Mouse (Mus musculus) ZHBTc4 (cell line): Measurements from ENCODE around the gene Cybrd1.

Source experiments
- DNase-seq: peaks from one replicate; pipeline ENCODE4 v3.0.0-alpha.2; 2011; ENCODE audit warnings: low read depth, low spot score

Cybrd1 gene

DNA sequence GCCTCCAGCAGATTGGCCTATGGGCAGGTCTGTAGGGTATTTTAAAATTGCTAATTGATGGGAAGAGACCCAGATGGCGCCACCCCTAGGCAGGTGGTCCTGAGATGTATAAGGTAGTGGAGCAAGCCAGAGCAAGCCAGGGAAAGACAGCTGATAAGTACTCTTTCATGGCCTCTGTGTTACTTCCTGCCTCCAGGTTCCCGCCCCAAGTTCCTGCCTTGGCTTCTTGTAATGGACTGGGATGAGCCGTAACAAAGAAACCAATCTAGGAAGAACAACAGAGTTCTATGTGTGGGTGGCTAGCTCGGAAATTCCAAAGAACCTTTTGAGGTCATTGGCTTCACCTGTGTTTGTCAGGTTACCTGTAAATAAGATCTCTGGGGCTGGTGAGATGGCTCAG is 49.5 kb downstream of the Cybrd1 start:
- peak; percentile 84 for DNase-seq

DNA sequence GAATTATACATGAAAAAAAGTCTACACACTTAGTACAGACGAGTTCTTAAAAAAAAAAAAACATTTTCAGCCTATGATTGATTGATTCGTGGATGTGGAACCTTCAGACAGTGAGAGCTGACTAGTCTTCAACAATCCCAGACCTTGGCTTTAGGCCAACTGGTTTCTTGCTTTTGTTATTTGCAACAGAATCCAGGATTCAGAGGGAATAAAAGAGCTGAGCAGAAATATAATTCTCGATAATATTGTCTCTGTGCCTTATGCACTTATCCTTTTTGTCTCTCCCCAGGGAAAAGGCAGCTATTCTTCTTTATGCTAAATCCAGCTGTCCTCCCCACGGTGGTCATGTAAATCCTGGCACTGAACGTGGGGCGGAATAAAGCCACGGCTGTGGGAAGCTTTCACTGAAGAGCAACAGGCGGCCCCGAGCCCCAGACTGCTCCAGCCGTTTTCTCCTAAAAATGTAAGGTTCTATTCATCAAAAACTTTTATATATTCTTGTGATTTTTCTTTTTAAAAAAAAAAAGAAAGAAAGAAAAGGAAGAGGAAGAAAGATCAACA is 50.8 kb downstream of the Cybrd1 start:
- DNase-seq = no peak

DNA sequence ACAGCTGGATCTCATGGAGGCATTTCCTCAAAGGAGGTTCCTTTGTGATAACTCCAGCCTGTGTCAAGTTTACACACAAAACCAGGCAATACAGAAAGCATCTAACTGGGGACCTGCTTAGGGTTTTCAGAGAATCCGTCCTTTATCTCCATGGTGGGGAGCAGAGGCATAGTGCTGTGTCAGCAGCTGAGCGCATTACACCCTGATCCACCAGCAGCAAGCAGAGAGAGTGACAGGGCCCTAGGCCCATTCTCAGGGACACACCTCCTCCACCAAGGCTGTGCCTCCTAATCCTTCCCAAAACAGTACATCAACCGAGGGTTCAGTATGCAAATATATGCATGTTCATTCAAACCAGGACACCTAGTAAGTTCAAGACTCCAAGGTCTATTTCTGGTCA is 55.3 kb downstream of the Cybrd1 start:
- peak; percentile 29 for DNase-seq

DNA sequence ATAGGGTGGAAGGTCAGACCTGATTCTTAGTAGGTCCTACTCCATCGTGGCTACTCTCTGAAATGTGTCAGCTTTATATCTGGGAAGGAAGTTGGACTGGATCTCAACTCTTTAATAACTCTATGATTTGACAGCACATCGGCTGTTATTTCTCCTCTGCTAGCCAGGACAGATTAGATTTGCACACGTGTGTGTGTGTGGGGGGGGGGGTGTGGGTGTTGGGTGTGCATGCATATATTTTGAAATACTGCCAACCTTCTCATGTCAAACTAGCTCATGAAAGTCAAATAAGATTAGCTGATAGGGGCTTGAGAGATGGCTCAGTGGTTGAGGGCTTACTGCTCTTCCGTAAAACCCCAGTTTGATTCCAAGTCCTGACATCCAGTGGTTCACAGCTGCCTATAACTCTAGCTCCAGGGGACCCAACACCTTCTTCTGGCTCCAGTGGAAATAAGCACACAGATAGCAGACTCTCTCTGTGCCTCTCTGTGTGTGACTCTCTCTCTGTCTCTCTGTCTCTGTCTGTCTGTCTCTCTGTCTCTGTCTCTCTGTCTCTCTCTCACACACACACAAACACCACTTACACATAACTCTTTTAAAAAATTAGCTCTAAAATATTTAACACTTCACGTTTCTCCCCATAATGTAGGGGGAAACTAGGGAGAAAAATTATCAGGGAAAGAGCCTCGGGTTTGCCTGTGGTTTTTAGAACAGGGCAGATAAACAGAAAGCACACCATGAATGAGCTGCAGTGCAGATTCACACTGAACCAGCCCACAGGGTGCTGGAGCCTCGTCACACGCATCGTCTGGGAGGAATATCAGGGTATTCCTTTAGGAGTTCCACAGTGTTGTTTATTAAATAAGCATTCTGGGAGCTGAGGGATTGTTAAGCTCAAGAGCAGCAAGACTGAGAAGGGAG is 58.9 kb downstream of the Cybrd1 start:
- no peak for DNase-seq

DNA sequence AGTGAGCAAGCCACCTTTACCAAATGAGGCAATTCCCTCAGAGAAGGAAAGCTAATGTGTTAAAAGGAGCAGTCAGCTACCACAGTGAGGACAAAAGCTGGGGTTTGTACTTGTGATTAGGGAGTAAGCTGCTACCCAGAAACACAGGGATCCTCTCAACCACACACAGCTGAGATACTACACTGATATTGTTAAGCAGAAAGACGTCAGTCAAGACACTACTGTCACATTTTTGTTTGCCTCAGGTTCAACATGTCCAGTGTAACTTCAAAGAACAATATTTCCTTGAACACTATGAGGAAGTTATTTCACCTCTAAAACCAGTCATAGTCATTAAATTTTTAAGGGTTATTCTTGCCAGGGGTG is 59.5 kb downstream of the Cybrd1 start:
- no peak for DNase-seq

DNA sequence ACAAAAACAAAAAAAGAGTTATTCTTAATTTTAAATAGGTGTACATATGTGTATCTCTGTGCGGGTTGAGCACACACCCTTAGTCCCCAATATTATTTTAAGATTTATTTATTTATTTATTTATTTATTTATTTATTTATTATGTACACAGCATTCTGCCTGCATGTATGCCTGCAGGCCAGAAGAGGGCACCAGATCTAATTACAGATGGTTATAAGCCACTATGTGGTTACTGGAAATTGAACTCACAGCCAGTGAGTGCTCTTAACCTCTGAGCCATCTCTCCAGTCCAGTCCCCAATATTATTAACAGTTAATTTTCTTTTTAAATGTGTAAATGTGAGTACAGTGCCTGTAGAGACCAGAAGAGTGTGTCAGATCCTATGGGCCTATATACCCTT is 60.0 kb downstream of the Cybrd1 start:
- peak; percentile 55 for DNase-seq

DNA sequence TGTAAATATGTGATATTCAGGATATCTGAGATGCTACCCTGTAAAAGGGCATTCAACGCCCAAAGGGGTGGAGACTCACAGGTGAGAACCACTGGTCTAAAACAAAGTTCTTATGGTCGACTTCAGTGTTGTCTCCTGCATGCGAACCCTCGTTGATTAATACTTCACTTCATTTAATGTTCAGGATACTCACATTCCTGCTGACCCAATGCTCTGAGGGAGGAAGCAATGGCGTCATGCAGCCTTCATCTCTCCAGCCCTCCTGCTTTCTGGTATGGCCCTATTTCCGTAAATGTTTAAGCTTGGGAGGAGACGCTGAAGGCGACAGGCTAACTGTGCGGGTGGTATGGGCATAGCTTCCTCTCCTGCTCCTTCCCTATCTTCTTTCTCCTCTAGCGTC is 62.0 kb downstream of the Cybrd1 start:
- DNase-seq = no peak

DNA sequence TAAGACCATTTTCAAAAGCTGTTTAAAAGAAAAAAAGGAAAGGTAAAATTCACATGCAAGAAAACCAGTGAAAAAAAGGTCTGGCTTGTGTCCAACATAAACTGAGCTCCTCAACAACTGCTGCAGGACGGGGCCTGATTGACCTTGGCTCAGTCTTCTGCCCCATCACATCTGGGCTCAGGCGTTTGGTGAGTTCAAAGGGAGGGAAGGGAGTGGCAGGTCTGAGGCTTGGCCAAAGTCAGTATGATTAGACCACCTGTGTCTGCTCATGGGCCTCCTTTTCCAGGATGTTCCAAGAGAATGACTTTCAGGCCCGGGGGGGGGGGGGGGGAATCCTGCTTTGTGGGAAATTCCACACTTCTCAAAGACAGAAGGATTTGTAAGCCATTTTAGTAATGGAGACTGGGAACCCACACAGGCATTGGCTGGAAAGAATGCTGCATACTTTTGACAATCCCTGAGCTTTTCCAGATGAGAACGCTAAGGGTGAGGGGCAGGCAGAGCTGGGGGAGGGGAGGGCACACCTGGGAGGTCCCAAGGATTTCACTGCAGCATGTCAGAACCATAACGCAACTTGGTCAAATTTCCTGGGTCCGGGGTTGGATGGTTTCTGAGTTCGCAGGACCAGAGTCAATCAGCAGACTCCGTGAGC is 63.0 kb downstream of the Cybrd1 start:
- DNase-seq = peak; percentile 82

DNA sequence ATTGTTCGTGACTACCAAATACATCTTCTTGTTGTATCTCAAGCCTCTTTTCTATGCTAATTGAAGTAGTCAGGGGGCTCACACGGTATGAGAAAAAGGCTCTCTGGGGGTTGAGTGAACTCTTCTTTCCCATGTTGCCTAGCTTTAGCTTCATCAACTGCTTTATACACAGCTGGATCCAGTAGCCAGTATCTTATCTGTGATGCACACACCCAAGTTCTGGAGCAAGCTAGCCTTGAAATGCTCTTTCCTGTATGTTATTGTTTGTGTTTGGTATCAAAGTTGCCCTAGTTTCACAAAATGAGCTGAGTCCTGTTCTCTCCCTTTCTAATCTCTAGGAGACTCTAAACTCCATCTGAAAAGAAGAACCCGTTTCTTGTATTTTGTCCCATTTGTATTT is 70.2 kb downstream of the Cybrd1 start:
- no peak for DNase-seq

DNA sequence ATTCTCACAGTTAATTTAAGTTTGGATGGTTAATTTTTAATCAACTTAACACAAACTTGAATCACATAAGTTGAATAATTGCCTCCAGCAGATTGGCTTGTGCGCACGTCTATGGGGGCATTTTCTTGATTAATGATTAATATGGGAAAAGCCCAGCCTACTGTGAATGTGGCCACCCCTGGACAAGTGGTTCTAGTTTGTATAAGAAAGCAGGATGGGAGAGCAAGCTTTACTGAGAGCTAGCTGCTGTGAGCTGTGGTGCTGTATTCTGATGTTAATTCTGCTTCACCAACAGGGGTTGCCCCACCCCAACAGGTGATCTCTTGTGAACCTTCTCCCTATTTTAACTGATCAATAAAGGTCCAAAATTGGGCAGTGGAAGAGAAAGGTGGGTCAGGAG is 71.1 kb downstream of the Cybrd1 start:
- peak; percentile 52 for DNase-seq

DNA sequence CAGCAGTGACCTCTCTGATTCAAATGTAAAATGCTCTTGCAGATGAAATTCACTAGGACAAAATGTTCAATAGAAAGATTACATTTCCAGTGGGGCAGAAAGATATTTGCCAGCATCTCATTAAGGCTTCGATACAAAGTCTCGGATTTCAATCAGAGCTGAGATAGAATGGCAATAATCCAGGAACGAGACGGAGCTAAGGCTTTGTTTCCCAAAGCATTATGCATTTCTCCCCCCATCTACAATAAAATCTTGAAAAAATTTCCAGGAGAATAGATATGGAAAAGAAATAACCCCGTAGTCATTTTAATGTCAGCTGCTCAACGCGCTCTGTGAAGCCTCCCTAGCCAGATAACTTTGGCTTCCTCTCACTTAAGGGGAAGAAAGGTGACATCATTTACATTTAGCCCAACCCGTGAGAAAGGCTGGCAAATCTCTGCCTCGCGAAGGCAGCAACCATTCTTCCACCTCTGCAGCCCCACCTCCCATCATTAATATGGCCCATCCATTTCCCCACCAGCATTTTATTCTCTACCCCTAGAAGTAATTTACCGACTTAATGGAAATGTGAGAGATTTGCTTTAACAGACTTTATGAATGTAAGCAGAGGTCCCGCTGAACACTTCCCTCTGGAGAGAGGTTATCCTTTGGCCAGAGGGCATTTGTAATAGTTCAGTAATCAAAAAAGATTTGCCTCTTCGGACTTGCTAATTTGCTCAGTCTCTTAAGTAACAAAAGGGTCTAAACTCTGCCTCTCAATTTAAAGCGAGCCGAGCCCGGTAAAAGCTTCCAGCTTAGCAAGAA is 73.9 kb downstream of the Cybrd1 start:
- DNase-seq = no peak

DNA sequence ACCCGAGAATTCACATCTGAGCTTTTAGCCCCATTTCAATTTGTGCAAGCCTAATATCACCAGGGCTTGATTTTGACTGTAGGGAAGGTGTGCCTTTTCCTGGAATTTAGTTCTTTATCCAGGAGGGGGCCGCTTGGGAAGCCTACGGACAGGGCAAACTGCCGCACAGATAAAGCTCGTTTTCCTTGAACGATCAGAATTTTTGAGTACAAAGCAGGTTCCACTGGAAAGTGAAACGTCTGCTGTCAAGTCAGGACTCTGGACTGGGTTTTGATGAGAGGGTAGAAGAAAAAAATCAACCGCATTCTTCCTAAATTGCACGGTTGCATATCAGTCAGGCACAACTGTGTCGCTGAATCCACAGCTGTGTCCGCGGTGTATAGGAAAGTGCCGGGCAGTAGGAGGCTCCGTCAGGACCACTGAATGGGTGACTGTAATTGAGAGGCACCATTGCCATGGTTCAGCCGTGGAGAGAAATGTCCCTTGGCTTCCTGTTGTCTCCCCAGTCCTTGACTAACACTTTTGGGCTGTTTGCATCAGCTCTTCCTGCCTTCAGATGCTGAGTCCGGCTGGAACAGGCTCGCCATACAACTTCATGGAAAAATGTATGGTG is 74.6 kb downstream of the Cybrd1 start:
- no peak for DNase-seq
